Mouse (Mus musculus) liver, adult 2 months (tissue): ENCODE results near the gene Zfp787.
"Not testable (repeated sequence)": the region's sequence is repeated elsewhere in the genome, so short reads cannot be mapped to it uniquely, and the experiment has no call there.

Experiments used
- CTCF ChIP-seq: fragments of 200-500 bp; IDR thresholded peaks from 2 replicates; pipeline ENCODE4 v1.5.1; 2011; ENCODE audit warnings: low read depth, low read length, control low read depth
- POLR2A ChIP-seq: fragments of 200-500 bp; IDR thresholded peaks from 2 replicates; pipeline ENCODE4 v1.6.1; 2011; ENCODE audit warnings: low read length, control low read depth; ENCODE audit not compliant: insufficient read depth; ENCODE audit errors: extremely low read depth

- not testable (repeated sequence) for TF ChIP-seq POLR2A, CTCF
Observed at GRCm38 (mm10) chr7:6121128-6121527, 34.7 kb downstream of the Zfp787 start.
